Mouse (Mus musculus) hindbrain, embryonic 14.5 days (tissue): ENCODE measurements around the gene Klhl10. TPM values are rescaled to one million over a fixed set of nuclear protein-coding genes. Genes with fewer than 3 reads are reported as not detected.

ENCODE experiments used
- ATAC-seq: fragments of 200-750 bp; cut with Nextera tagmentation; 2 replicates; pipeline ENCODE4 v1.8.0; 2017; ENCODE audit warnings: moderate number of reproducible peaks, mild to moderate bottlenecking, moderate TSS enrichment, moderate library complexity; ENCODE audit not compliant: low FRiP score
- DNase-seq: peaks from one replicate; pipeline ENCODE4 v3.0.0-alpha.2; 2015; ENCODE audit warnings: low spot score
- H3K27ac ChIP-seq: fragments of 300-500 bp; sonication (generic); 2 replicates; pipeline ENCODE4 v1.5.1; 2014; ENCODE audit warnings: mild to moderate bottlenecking, moderate library complexity
- H3K27me3 ChIP-seq: fragments of 300-500 bp; sonication (generic); 2 replicates; pipeline ENCODE4 v1.6.1; 2014; ENCODE audit warnings: mild to moderate bottlenecking, low read length, mixed read lengths; ENCODE audit not compliant: control insufficient read depth, insufficient read depth
- H3K36me3 ChIP-seq: fragments of 300-500 bp; sonication (generic); replicated peaks from 2 replicates; pipeline ENCODE4 v1.6.1; 2014; ENCODE audit not compliant: control insufficient read depth, insufficient read depth
- H3K4me1 ChIP-seq: fragments of 300-500 bp; sonication (generic); replicated peaks from 2 replicates; pipeline ENCODE4 v1.6.1; 2014; ENCODE audit warnings: antibody characterized with exemption, low read length, mixed read lengths; ENCODE audit not compliant: control insufficient read depth, insufficient read depth
- H3K4me2 ChIP-seq: fragments of 300-500 bp; sonication (generic); replicated peaks from 2 replicates; pipeline ENCODE4 v1.6.1; 2014; ENCODE audit warnings: mild to moderate bottlenecking, moderate library complexity
- H3K4me3 ChIP-seq: fragments of 300-500 bp; sonication (generic); replicated peaks from 2 replicates; pipeline ENCODE4 v1.5.1; 2014; ENCODE audit warnings: mild to moderate bottlenecking, low read length
- H3K9ac ChIP-seq: fragments of 300-500 bp; sonication (generic); 2 replicates; pipeline ENCODE4 v1.6.1; 2014
- H3K9me3 ChIP-seq: fragments of 300-500 bp; sonication (generic); 2 replicates; pipeline ENCODE4 v1.6.1; 2016; ENCODE audit warnings: low read length; ENCODE audit not compliant: control insufficient read depth
- WGBS: fragments of 180-500 bp; shearing (Covaris S2); extraction: QIAGEN DNeasy Blood & Tissue Kit; methylation state at CpG from one replicate; pipeline ENCODE4 v1.1.7; 2014; 5-methylcytosine and 5-hydroxymethylcytosine counted together
- polyA plus RNA-seq: library from polyadenylated mRNA; unstranded; fragments of >200 nt; fragmentation: Nextera tagmentation; extraction: Ambion mirVana; gene quantifications from 2 replicates; pipeline ENCODE4 v1.2.1, GENCODE M21; 2014

The Klhl10 gene
- polyA plus RNA-seq = 0.52 and 0.74 TPM in 2 replicates

DNA sequence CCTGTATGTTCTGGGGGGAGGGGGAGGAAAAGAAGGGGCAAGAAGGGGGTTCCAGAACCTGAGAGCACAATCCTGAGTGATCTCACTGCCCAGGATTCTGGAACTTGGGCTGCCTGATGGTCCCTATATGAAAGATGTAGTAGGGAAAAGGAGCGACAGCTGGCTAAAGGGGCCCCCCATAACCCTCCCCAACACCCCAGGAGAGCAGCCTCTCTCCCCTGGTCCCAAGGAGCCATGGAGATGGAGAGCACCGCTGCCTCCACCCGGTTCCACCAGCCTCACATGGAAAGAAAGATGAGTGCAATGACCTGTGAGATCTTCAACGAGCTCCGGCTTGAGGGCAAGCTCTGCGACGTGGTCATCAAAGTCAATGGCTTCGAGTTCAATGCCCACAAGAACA is at the start of gene Klhl10, which contains the start of gene Nt5c3b:
Klhl10 (plus strand) TSS at position 121 of the 400 bp plus-strand sequence.
Nt5c3b (minus strand) TSS at position 12 of the 400 bp plus-strand sequence.
- peak within 1 kb of the TSS; percentile 81 for H3K4me2 ChIP-seq
- peaks cover 2% of the 10 kb centered on the region; the same call in 1 of the 2 replicates for H3K36me3 ChIP-seq
- peak within 1 kb of the TSS; percentile 71 for H3K27ac ChIP-seq
- DNase-seq (no peak), ATAC-seq (no peak)
- 81% methylated on average over 8 of the region's 8 CpGs for WGBS
- no peaks in the 10 kb centered on the region for H3K9me3 ChIP-seq
- peaks cover 13% of the 10 kb centered on the region for H3K4me1 ChIP-seq
- H3K4me3 ChIP-seq = peak within 1 kb of the TSS; percentile 93
- no peaks in the 10 kb centered on the region for H3K27me3 ChIP-seq
- peak within 1 kb of the TSS; percentile 95 for H3K9ac ChIP-seq

GRCm38 (mm10) chr11:100392958-100393357 is 48.8 kb upstream of the Klhl10 start:
- Histone ChIP-seq H3K27ac (no peak overlapping the region), H3K27me3 (no peaks in the 10 kb centered on the region), H3K4me2 (no peak overlapping the region), H3K4me3 (no peak overlapping the region), H3K4me1 (peaks cover 26% of the 10 kb centered on the region), H3K36me3 (no peaks in the 10 kb centered on the region), H3K9me3 (no peaks in the 10 kb centered on the region), H3K9ac (no peak overlapping the region)
- 87% methylated on average over 5 of the region's 5 CpGs for WGBS
- DNase-seq = no peak
- ATAC-seq = no peak

- H3K9me3 ChIP-seq = no peaks in the 10 kb centered on the region
- no peak overlapping the region for H3K27ac ChIP-seq
- H3K4me3 ChIP-seq = no peak overlapping the region
- DNase-seq (no peak), ATAC-seq (no peak)
- H3K4me1 ChIP-seq = peaks cover 26% of the 10 kb centered on the region
- H3K9ac ChIP-seq = no peak overlapping the region
- H3K4me2 ChIP-seq = no peak overlapping the region
- no peaks in the 10 kb centered on the region for H3K36me3 ChIP-seq
- H3K27me3 ChIP-seq = no peaks in the 10 kb centered on the region
- WGBS = 82% methylated on average over 7 of the region's 7 CpGs
These were observed 48.0 kb upstream of the Klhl10 start for GRCm38 (mm10) chr11:100393733-100394132.

GRCm38 (mm10) chr11:100394353-100395074 is 47.2 kb upstream of the Klhl10 start:
- Histone ChIP-seq H3K4me3 (no peak overlapping the region), H3K9me3 (no peaks in the 10 kb centered on the region), H3K9ac (no peak overlapping the region), H3K4me2 (peak overlapping the region; percentile 76), H3K4me1 (peaks cover 26% of the 10 kb centered on the region), H3K27ac (no peak overlapping the region), H3K27me3 (no peaks in the 10 kb centered on the region), H3K36me3 (no peaks in the 10 kb centered on the region)
- 64% methylated on average over 5 of the region's 5 CpGs for WGBS
- ATAC-seq = no peak
- DNase-seq = no peak

DNA sequence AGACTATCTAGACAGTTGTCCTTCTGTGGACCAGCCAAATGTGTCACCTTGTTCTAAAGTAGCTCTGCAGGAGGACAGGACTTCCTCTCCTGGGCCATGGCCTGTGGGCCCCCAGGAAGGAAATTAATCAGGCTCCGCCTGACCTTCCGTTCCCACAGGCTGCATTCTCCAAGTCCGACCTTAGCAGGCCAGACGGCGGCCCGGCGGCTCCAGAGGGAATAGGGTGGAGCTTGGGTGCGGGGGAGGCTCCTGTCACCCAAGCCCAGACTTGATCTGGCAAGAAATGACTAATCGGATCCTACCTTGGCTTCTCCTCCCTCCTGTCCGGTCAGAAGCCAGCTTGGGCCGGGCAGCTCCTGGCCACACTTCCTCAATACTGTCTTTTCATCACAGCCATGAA is 46.5 kb upstream of the Klhl10 start:
- peak overlapping the region; percentile 78; the same call in 1 of the 2 replicates for H3K4me3 ChIP-seq
- H3K4me1 ChIP-seq = peaks cover 26% of the 10 kb centered on the region
- WGBS = 42% methylated on average over 11 of the region's 11 CpGs
- no peaks in the 10 kb centered on the region for H3K9me3 ChIP-seq
- no peak overlapping the region; the same call in 1 of the 2 replicates for H3K9ac ChIP-seq
- no peaks in the 10 kb centered on the region for H3K36me3 ChIP-seq
- no peak for ATAC-seq
- no peak for DNase-seq
- H3K4me2 ChIP-seq = peak overlapping the region; percentile 76
- no peak overlapping the region for H3K27ac ChIP-seq
- H3K27me3 ChIP-seq = no peaks in the 10 kb centered on the region

DNA sequence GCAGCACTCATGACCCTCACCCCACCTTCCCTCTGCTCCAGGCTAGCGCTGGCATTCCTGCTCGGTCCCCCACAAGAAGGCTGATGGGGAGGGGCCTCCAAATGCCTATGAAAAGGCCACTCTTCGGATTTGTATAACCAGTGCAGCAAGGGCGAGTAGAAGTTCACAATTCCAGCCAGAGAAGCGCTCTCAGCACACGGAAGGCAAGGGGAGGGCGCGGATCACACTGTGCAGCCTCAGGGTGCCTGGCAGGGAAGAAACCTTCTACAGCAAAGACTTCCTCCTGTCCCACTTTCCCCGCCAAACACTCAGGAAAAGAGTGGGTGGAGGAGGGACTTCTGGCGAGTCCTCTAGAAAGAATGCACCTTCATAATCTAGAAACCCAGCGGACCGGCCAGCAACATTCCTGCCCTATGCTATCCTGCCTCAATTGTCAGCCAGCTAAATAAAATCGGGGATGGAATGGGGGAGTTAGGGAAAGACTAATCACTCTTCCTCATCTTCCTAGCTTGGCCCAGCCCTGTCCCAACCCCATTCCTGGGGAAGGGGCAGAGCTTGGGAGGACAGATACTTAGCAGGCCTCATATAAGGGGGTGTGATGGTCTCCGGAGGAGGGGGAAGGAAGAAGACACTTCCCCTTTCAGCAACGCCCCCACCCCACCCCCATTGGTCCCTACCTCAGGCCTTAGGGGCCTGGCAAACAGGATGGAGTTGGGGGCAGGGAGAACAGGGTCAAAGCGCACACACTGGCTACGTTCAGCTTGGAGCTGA is 45.7 kb upstream of the Klhl10 start:
- Histone ChIP-seq H3K27me3 (no peaks in the 10 kb centered on the region), H3K4me2 (peak overlapping the region; percentile 76), H3K9me3 (no peaks in the 10 kb centered on the region), H3K36me3 (no peaks in the 10 kb centered on the region), H3K27ac (no peak overlapping the region), H3K9ac (peak overlapping the region; percentile 84), H3K4me1 (peaks cover 26% of the 10 kb centered on the region), H3K4me3 (peak overlapping the region; percentile 78)
- WGBS = 30% methylated on average over 17 of the region's 17 CpGs
- no peak for DNase-seq
- no peak for ATAC-seq

- no peaks in the 10 kb centered on the region for H3K9me3 ChIP-seq
- H3K27me3 ChIP-seq = no peaks in the 10 kb centered on the region
- peak overlapping the region; percentile 78 for H3K4me3 ChIP-seq
- DNase-seq = no peak
- ATAC-seq = peak; percentile 15
- H3K36me3 ChIP-seq = no peaks in the 10 kb centered on the region
- 3% methylated on average over 38 of the region's 42 CpGs for WGBS
- H3K27ac ChIP-seq = peak overlapping the region; percentile 76
- peak overlapping the region; percentile 76 for H3K4me2 ChIP-seq
- peaks cover 26% of the 10 kb centered on the region for H3K4me1 ChIP-seq
- peak overlapping the region; percentile 84 for H3K9ac ChIP-seq
These were observed 44.7 kb upstream of the Klhl10 start for GRCm38 (mm10) chr11:100396886-100397599.

DNA sequence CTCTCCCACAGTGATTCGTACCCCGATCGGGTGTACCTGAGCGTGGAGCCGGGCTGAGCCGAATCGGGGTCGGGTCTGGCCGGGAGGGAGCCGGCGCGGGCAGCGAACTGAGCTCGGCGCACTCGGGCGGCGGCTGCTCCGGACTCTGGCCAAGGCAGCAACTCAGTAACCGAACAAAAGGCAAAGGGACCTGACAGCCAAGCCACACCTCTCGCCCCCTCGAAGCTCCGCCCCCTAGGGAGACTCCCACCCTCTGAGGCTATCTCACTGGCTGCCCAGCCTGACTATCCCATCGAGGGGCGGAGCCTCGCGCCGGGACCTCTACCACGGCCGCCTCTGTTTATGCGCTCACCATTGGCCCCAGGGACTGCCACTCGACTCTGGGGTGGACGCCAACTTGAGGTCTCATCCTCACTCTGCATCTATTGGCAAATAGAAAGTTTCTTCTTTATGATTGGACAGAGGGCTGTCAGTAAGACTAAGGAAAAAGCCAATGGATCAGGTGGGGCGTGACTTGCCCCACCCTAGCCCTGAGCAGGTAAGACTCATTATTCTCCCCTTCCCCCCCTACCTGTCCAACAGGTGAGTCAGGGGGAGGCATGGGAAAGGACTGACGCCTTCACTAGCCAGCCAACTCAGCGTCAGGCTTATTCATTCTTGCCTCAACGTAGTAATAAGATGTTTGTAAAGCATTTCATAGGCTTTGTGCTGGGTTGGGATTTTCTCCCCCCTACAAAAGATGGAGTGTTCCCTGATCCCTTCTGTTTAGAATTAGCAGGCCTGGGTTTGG is 43.9 kb upstream of the Klhl10 start, which contains the start of gene Jup:
Jup (minus strand) TSS at position 164 of the 790 bp plus-strand sequence.
- H3K27me3 ChIP-seq = no peaks in the 10 kb centered on the region
- H3K4me1 ChIP-seq = peaks cover 26% of the 10 kb centered on the region
- H3K36me3 ChIP-seq = no peaks in the 10 kb centered on the region
- H3K9ac ChIP-seq = peak within 1 kb of the TSS; percentile 84
- H3K4me2 ChIP-seq = peak within 1 kb of the TSS; percentile 76
- 1% methylated on average over 37 of the region's 37 CpGs for WGBS
- no peaks in the 10 kb centered on the region for H3K9me3 ChIP-seq
- ATAC-seq = peak; percentile 99
- DNase-seq = peak; percentile 97
- H3K4me3 ChIP-seq = peak within 1 kb of the TSS; percentile 78
- H3K27ac ChIP-seq = peak within 1 kb of the TSS; percentile 76
